Mouse (Mus musculus) kidney, adult 11 months (tissue): ENCODE measurements around the gene Dner.

ENCODE experiments used
- DNase-seq: peaks from one replicate; pipeline ENCODE4 v3.0.0; 2022

Gene Dner

GRCm38 (mm10) chr1:84522963-84523280 is 173.1 kb downstream of the Dner start:
- no peak for DNase-seq

DNA sequence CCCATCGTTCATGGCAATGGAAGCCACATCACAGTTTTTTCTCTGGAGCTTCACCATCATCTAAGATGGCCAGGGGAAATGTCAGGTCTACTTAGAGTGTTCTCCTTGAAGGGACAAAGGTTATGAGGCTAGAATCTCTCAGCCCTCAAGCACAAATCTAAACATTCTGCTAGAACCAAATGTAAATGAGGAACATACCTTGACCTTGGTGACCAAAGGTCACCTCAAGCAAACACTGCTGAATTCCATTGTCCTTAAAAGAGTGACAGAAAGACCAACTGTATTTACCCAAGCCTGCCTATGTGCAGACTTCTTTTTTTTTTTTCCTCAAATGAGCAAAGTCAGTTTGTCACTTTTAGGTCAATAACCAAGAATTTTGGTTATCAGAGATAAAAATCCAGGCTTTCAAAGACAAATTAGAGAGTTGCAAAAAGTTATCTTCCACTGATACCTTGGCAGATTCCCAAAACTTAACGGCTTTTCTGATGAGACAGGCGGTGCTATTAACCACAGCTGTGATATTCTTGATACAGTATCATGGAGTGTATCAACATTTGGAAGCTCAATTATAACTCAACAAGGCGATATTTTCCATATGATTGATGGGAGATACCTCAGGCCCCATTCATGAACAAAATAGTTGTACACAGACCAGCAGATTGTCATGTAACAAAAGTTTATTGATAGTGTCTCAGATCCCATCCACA is 173.6 kb downstream of the Dner start:
- no peak for DNase-seq

DNA sequence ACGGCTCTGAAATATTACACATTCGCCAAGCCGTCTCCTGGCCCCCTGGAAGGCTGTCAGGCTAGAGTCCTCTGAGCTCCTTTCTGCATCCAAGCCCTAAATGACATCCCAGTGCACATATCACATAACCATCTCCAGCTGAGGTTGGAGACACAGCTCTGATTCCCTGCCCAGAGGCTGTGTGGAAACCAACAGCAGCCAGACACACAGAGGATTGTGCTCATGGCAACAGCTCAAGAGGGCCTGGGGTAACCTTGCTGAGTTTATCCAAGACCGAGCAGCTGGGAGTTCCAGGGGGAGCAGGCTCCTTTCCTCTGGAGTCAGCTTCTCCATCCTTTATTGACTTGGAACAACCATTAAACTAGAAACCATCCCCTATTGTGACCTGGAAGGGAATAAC is 177.7 kb downstream of the Dner start:
- DNase-seq: no peak

DNA sequence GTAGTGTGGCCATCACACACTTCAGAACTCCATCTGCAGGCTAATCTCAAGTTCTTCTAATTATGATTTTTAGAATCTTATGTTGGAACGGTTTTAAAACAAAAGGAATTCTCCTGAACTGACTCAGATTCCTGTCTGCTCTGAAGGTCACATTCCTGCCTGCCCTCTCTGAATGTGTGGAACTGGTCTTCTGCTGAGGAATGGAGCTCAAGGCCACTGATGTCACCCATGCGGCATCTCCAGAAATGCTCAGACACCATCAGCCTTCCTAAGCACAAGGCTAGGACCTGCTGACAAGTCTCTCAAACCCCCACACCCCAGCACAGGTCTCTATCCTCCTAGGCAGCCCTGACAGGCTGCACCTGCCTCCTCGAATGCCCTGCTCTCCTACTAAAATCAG is 182.8 kb downstream of the Dner start:
- no peak for DNase-seq

- DNase-seq: no peak
These were observed 187.5 kb downstream of the Dner start for GRCm38 (mm10) chr1:84508510-84508909.

DNA sequence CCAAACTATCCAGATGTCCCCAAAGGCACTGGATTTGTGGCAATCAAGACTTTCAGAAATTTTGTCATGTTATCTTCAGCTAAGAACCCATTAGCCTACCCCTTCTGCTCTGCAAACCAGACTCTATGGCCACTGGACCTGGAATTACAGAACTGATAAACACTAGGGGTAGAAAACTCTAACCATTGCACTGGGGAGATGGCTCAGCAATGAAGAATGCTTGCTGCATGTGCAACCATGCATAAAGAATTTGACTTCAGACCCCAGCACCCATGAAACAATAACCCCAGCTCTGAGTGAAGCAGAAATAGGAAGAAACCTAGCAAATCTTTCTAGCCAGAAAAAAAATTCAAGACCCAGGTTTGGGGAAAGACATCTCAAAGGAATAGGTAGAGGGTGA is 188.5 kb downstream of the Dner start:
- no peak for DNase-seq

- DNase-seq: peak; percentile 11
These were observed 189.0 kb downstream of the Dner start for GRCm38 (mm10) chr1:84506984-84507546.

- DNase-seq: no peak
These were observed 195.3 kb downstream of the Dner start for GRCm38 (mm10) chr1:84500673-84501072.

- no peak for DNase-seq
These were observed 204.3 kb downstream of the Dner start for GRCm38 (mm10) chr1:84491732-84492131.

GRCm38 (mm10) chr1:84488546-84488945 is 207.5 kb downstream of the Dner start:
- no peak for DNase-seq

DNA sequence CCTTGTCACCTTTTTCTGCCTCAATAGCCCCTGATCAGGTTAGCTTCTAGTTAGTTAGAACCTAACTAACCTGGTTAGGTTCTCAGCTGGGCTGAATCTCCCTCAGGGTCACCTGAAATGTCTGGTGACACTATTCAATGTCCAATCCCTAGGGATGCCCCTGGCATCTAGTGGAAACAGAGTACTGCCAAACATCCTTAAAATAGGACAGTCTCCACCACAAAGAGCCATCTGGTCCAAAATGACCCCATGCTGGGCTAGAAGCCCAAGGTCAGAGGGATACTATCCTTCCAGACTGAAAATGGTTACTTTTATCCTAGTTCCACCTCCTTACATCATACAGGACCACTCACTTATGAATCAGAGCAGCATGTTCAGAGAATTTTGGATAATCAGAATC is 211.0 kb downstream of the Dner start:
- no peak for DNase-seq

DNA sequence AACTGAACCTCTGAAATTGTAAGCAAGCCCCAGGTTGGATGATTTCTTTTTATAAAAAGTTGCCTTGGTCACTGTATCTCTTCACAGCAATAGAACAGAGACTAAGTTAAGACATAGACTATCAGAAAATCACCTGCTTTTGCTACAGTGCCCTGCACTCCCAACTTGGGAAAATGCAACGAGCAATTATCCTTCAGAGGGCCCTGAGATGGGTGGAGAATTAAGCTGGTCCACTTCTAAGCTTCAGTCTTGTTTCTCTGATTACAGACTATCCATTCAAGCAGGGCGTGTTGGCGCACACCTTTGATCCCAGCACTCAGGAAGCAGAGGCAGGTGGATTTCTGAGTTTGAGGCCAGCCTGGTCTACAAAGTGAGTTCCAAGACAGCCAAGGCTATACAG is 211.4 kb downstream of the Dner start:
- DNase-seq: no peak

- no peak for DNase-seq
These were observed 216.0 kb downstream of the Dner start for GRCm38 (mm10) chr1:84479976-84480375.

GRCm38 (mm10) chr1:84474274-84474673 is 221.7 kb downstream of the Dner start:
- no peak for DNase-seq

DNA sequence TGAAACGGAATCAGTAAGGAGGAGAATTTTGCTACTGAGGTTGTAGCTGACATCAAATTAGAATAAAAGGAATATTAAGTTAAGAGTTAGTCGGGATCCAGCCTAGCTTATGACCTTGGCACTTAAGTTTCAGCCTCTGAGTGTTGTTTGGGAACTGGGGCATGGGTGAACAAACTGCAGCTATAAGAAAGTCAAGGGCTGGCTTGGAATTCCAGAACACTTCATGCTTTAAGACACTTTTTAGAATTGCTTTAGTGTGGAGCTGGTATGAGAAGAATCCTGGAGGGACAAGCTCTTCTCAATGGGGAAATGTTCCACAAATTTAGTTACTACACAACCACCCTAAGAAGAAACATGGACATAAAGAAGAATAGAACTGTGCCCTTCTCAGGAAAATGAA is 223.8 kb downstream of the Dner start:
- DNase-seq: no peak

GRCm38 (mm10) chr1:84470342-84470741 is 225.7 kb downstream of the Dner start:
- no peak for DNase-seq

GRCm38 (mm10) chr1:84467664-84468063 is 228.4 kb downstream of the Dner start:
- DNase-seq: no peak

- DNase-seq: no peak
These were observed 231.3 kb downstream of the Dner start for GRCm38 (mm10) chr1:84464761-84465160.

DNA sequence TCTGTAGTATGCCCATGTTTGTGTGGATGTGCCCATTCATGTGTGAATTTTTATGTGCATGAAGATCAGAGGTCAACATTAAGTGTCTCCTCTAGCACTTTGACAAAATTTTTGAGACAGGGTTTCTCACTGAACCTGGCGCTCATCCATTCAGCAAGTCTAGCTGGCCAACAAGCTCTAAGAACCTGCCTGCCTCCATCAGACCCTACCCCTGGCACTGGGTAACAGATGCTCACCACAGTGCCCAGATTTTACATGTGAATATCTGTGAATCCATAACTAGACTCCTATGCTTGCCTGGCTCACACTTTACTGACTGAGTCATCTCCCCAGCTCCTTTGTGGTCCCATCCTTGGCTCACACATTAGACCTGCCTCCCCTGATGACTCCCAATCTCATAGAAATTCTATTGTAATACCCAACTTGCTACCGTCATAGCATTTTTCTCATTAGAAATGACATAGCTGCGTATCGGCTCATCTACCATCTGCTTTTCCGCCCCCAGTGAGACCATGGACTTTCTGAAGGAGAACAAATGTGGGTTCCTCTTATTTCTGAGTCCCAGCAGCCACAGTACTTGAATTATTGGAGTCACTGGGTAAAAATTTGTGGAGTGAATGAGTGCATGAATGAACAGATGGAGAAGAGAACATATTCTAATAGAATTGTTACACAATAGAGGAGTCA is 231.9 kb downstream of the Dner start:
- no peak for DNase-seq

GRCm38 (mm10) chr1:84449566-84450278 is 246.3 kb downstream of the Dner start:
- DNase-seq: no peak

- no peak for DNase-seq
These were observed 252.4 kb downstream of the Dner start for GRCm38 (mm10) chr1:84443640-84444039.

GRCm38 (mm10) chr1:84443050-84443449 is 253.0 kb downstream of the Dner start:
- DNase-seq: no peak

DNA sequence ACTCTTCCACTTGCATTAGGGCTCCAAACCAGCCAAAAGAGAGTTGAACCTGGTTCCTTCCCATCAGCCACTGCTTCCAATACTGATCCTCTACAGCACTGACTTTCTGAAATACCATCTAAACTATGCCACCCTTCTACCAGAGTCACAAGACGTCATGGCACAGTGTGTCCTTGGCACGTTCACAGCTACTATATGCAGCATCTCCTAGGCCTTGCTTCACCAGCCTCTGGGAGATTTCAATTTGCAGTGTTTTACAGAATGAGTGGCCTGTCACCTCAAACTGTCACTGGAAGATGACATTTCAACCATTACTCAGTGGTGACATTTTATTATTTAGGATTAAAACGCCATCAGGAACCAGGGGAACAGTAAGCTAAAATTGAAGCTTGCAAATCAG is 254.6 kb downstream of the Dner start:
- no peak for DNase-seq

- DNase-seq: no peak
These were observed 258.5 kb downstream of the Dner start for GRCm38 (mm10) chr1:84437565-84437964.
